Mouse (Mus musculus) retina, postnatal 1 day (tissue): ENCODE measurements at regions not wholly inside any gene's neighbourhood (a gene's known extent, or its start where the extent isn't known, plus 50 kb on each side); places are given as distances from the start of the nearest gene placed in this dataset.

Experiments
- DNase-seq: peaks from one replicate; pipeline ENCODE4 v3.0.0-alpha.2; 2012

GRCm38 (mm10) chr3:66738201-66739062 lies 242.8 kb upstream of the Rsrc1 start:
- DNase-seq, result no peak

- DNase-seq, result no peak
Observed at GRCm38 (mm10) chr3:66739356-66740014, 241.7 kb upstream of the Rsrc1 start.

GRCm38 (mm10) chr3:66744133-66744913 lies 236.9 kb upstream of the Rsrc1 start:
- DNase-seq, result no peak

GRCm38 (mm10) chr3:66746373-66747072 lies 234.7 kb upstream of the Rsrc1 start:
- peak; percentile 96 for DNase-seq

- DNase-seq, result no peak
Observed at GRCm38 (mm10) chr3:66747073-66747710, 234.0 kb upstream of the Rsrc1 start.

GRCm38 (mm10) chr3:66758141-66758540 lies 223.0 kb upstream of the Rsrc1 start:
- no peak for DNase-seq

GRCm38 (mm10) chr3:66759841-66760240 lies 221.3 kb upstream of the Rsrc1 start:
- no peak for DNase-seq

- no peak for DNase-seq
Observed at GRCm38 (mm10) chr3:66762446-66762845, 218.7 kb upstream of the Rsrc1 start.

GRCm38 (mm10) chr3:66797351-66798010 lies 183.7 kb upstream of the Rsrc1 start:
- DNase-seq, result peak; percentile 32

- no peak for DNase-seq
Observed at GRCm38 (mm10) chr3:66798292-66798691, 182.9 kb upstream of the Rsrc1 start.

- DNase-seq, result no peak
Observed at GRCm38 (mm10) chr3:66802538-66802937, 178.7 kb upstream of the Rsrc1 start.

- DNase-seq, result no peak
Observed at GRCm38 (mm10) chr3:66806176-66806575, 175.0 kb upstream of the Rsrc1 start.

GRCm38 (mm10) chr3:66812686-66813445 lies 168.3 kb upstream of the Rsrc1 start:
- DNase-seq, result no peak

GRCm38 (mm10) chr3:66825761-66826160 lies 155.4 kb upstream of the Rsrc1 start:
- no peak for DNase-seq
